Mouse (Mus musculus) layer of hippocampus, adult 6 months (tissue): Measurements from ENCODE around the gene Il23r. TPM values are rescaled to one million over a fixed set of nuclear protein-coding genes. Genes with fewer than 3 reads are reported as not detected.

Source experiments
- long read RNA-seq, 2 experiments: library from polyadenylated mRNA; unstranded; transcript quantifications; one replicate each; pipeline ENCODE4 v2.0.0; 2019 to 2020
- polyA plus RNA-seq: library from polyadenylated mRNA; unstranded; fragments of <200 nt; fragmentation: Nextera tagmentation; gene quantifications from 2 replicates; pipeline ENCODE4 v1.2.3, GENCODE M21; 2021

The Il23r gene
- polyA plus RNA-seq, result not detected in 2 replicates
- long read RNA-seq, experiment 1, result 0 reads
- long read RNA-seq, experiment 2, result 0 reads

GRCm38 (mm10) chr6:67491755-67492154, at the start of gene Il23r:
Gene Il23r (minus strand): TSS chr6:67491855.

GRCm38 (mm10) chr6:67535777-67536054, 44.1 kb upstream of the Il23r start, which contains the start of gene Tacstd2:
Gene Tacstd2 (minus strand): TSS chr6:67535796.

GRCm38 (mm10) chr6:67375982-67376391, 115.7 kb downstream of the Il23r start, which contains the start of gene Il12rb2:
Gene Il12rb2 (minus strand): TSS chr6:67376188.

Other genes with a start within 250 kb of the Il23r start
- 0.09 and 0.20 TPM in 2 replicates for gene Il12rb2, start 115.7 kb downstream of the Il23r start, polyA plus RNA-seq
- 0.35 TPM in 1 of 2 replicates, not detected in the other for gene Tacstd2, start 43.9 kb upstream of the Il23r start, polyA plus RNA-seq